Mouse (Mus musculus): ENCODE data around the gene Wwox. TPM values are rescaled to one million over a fixed set of nuclear protein-coding genes. Genes with fewer than 3 reads are reported as not detected.

Gene Wwox
- polyA plus RNA-seq, 1 experiment, result 12.4 TPM

GRCm38 (mm10) chr8:114499448-114500144 lies 60.1 kb downstream of the Wwox start:
- H3K4me1 ChIP-seq (ENCODE audit: control insufficient read depth, insufficient read depth, low read length), result no peaks in the 10 kb centered on the region
- no peak overlapping the region for H3K4me3 ChIP-seq (ENCODE audit: insufficient read depth, low read length)
- TF ChIP-seq CTCF (IDR thresholded peaks at IDR 0.05; ENCODE audit: low read depth, low read length) (no peak), POLR2A (IDR thresholded peaks at IDR 0.05; ENCODE audit: borderline replicate concordance, low read depth, low read length) (no peak)
- no peak overlapping the region for H3K27ac ChIP-seq (ENCODE audit: insufficient read depth, low read depth, low read length)

GRCm38 (mm10) chr8:114501906-114502305 lies 62.5 kb downstream of the Wwox start:
- TF ChIP-seq POLR2A (IDR thresholded peaks at IDR 0.05; ENCODE audit: borderline replicate concordance, low read depth, low read length) (no peak), CTCF (IDR thresholded peaks at IDR 0.05; ENCODE audit: low read depth, low read length) (no peak)
- Histone ChIP-seq H3K27ac (ENCODE audit: insufficient read depth, low read depth, low read length) (no peak overlapping the region), H3K4me1 (ENCODE audit: control insufficient read depth, insufficient read depth, low read length) (no peaks in the 10 kb centered on the region), H3K4me3 (ENCODE audit: insufficient read depth, low read length) (no peak overlapping the region)

- Histone ChIP-seq H3K27ac (ENCODE audit: insufficient read depth, low read depth, low read length) (no peak overlapping the region), H3K4me3 (ENCODE audit: insufficient read depth, low read length) (no peak overlapping the region), H3K4me1 (ENCODE audit: control insufficient read depth, insufficient read depth, low read length) (no peaks in the 10 kb centered on the region)
- TF ChIP-seq CTCF (IDR thresholded peaks at IDR 0.05; ENCODE audit: low read depth, low read length) (no peak), POLR2A (IDR thresholded peaks at IDR 0.05; ENCODE audit: borderline replicate concordance, low read depth, low read length) (no peak)
These were observed 63.7 kb downstream of the Wwox start for GRCm38 (mm10) chr8:114503196-114503595.

GRCm38 (mm10) chr8:114504889-114505288 lies 65.4 kb downstream of the Wwox start:
- H3K4me3 ChIP-seq (ENCODE audit: insufficient read depth, low read length), result no peak overlapping the region
- H3K4me1 ChIP-seq (ENCODE audit: control insufficient read depth, insufficient read depth, low read length), result no peaks in the 10 kb centered on the region
- no peak for TF ChIP-seq CTCF (IDR thresholded peaks at IDR 0.05; ENCODE audit: low read depth, low read length)
- TF ChIP-seq POLR2A (IDR thresholded peaks at IDR 0.05; ENCODE audit: borderline replicate concordance, low read depth, low read length), result no peak
- no peak overlapping the region for H3K27ac ChIP-seq (ENCODE audit: insufficient read depth, low read depth, low read length)

- no peaks in the 10 kb centered on the region for H3K4me1 ChIP-seq (ENCODE audit: control insufficient read depth, insufficient read depth, low read length)
- H3K27ac ChIP-seq (ENCODE audit: insufficient read depth, low read depth, low read length), result no peak overlapping the region
- no peak overlapping the region for H3K4me3 ChIP-seq (ENCODE audit: insufficient read depth, low read length)
- no peak for TF ChIP-seq POLR2A (IDR thresholded peaks at IDR 0.05; ENCODE audit: borderline replicate concordance, low read depth, low read length)
- TF ChIP-seq CTCF (IDR thresholded peaks at IDR 0.05; ENCODE audit: low read depth, low read length), result no peak
These were observed 66.2 kb downstream of the Wwox start for GRCm38 (mm10) chr8:114505351-114506347.

- H3K4me1 ChIP-seq (ENCODE audit: control insufficient read depth, insufficient read depth, low read length), result no peaks in the 10 kb centered on the region
- H3K4me3 ChIP-seq (ENCODE audit: insufficient read depth, low read length), result no peak overlapping the region
- no peak for TF ChIP-seq POLR2A (IDR thresholded peaks at IDR 0.05; ENCODE audit: borderline replicate concordance, low read depth, low read length)
- TF ChIP-seq CTCF (IDR thresholded peaks at IDR 0.05; ENCODE audit: low read depth, low read length), result no peak
- H3K27ac ChIP-seq (ENCODE audit: insufficient read depth, low read depth, low read length), result no peak overlapping the region
These were observed 67.9 kb downstream of the Wwox start for GRCm38 (mm10) chr8:114507404-114507803.

GRCm38 (mm10) chr8:114510226-114510625 lies 70.8 kb downstream of the Wwox start:
- H3K4me1 ChIP-seq (ENCODE audit: control insufficient read depth, insufficient read depth, low read length), result no peaks in the 10 kb centered on the region
- TF ChIP-seq POLR2A (IDR thresholded peaks at IDR 0.05; ENCODE audit: borderline replicate concordance, low read depth, low read length), result no peak
- H3K27ac ChIP-seq (ENCODE audit: insufficient read depth, low read depth, low read length), result no peak overlapping the region
- no peak overlapping the region for H3K4me3 ChIP-seq (ENCODE audit: insufficient read depth, low read length)

- Histone ChIP-seq H3K4me1 (ENCODE audit: control insufficient read depth, insufficient read depth, low read length) (no peaks in the 10 kb centered on the region), H3K4me3 (ENCODE audit: insufficient read depth, low read length) (no peak overlapping the region), H3K27ac (ENCODE audit: insufficient read depth, low read depth, low read length) (no peak overlapping the region)
- TF ChIP-seq POLR2A (IDR thresholded peaks at IDR 0.05; ENCODE audit: borderline replicate concordance, low read depth, low read length) (no peak), CTCF (IDR thresholded peaks at IDR 0.05; ENCODE audit: low read depth, low read length) (no peak)
These were observed 72.8 kb downstream of the Wwox start for GRCm38 (mm10) chr8:114512075-114512935.

GRCm38 (mm10) chr8:114514692-114515091 lies 75.2 kb downstream of the Wwox start:
- Histone ChIP-seq H3K4me1 (ENCODE audit: control insufficient read depth, insufficient read depth, low read length) (no peaks in the 10 kb centered on the region), H3K4me3 (ENCODE audit: insufficient read depth, low read length) (no peak overlapping the region), H3K27ac (ENCODE audit: insufficient read depth, low read depth, low read length) (no peak overlapping the region)
- TF ChIP-seq POLR2A (IDR thresholded peaks at IDR 0.05; ENCODE audit: borderline replicate concordance, low read depth, low read length) (no peak), CTCF (IDR thresholded peaks at IDR 0.05; ENCODE audit: low read depth, low read length) (no peak)
